12 mouse cellular contexts compared by ENCODE assay signal in the genomic region with DNA sequence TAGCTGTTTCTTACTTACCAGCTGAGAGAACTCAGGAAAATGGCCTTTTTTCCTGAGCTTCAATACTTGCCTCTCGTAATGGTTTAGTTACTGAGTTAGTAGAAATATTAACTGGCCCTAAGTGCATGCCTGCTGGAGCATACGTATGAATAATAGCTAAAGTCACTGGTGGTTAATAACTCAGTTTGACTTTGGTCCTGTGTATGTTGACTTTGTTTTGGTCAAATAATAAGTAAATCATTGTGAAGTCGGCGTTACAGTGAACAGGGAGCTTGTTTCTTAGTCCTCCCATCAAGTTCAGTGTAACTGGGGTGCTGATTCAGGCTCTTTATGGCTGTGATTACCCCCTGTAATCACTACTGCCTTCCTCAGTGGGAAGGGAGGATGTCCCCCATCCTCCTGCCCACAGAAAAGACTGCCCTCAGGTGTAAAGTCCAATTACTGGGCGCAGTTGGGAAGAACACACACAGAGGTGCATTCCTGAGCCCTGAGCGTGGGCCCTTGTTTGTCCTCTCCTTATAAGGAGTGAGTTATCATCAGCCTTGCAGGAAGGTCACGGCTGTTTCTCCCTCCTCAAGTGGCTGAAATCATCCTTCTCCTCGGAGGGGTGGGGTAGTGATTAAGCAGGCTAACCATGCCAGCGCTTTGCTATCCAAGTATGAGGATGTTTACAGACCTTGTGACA. TPM values are rescaled to one million over a fixed set of nuclear protein-coding genes. Genes with fewer than 3 reads are reported as not detected.
DNase-seq lines count a peak whose midpoint lies in the region; ATAC-seq lines count a peak whose summit lies in the region.
"Had no signal": no experiment of that assay in that cellular context is flagged by ENCODE, and none has a peak within 500 bp of the region (broad histone marks: within the 10 kb centered on the region; RNA-seq: fewer than 3 reads in every experiment).

No protein-coding gene starts in this region.

- no peaks in the 10 kb centered on the region for H3K9me3 ChIP-seq in embryonic facial prominence, embryonic 10.5 days
- H3K9me3 ChIP-seq: hindbrain, embryonic 13.5 days had no signal

- H3K4me1 ChIP-seq in embryonic facial prominence, embryonic 10.5 days, result peaks cover 29% of the 10 kb centered on the region

- no peaks in the 10 kb centered on the region for H3K36me3 ChIP-seq in embryonic facial prominence, embryonic 10.5 days (replicated peaks)
- H3K36me3 ChIP-seq: hindbrain, embryonic 13.5 days had no signal

- no peak overlapping the region for H3K4me3 ChIP-seq in embryonic facial prominence, embryonic 10.5 days
- H3K4me3 ChIP-seq: hindbrain, embryonic 13.5 days had no signal

- DNase-seq in heart, adult 11 months, result peak; percentile 94
- DNase-seq in heart, adult 8-10 months (ENCODE audit: low spot score), result no peak
- peak; percentile 36 for DNase-seq in embryonic facial prominence, embryonic 10.5 days (ENCODE audit: low spot score)
- DNase-seq in kidney, adult 8-10 months, result peak; percentile 69 to 78
- peak; percentile 64 for DNase-seq in lung, postnatal 36 days
- DNase-seq in c-Kit-positive CD71-positive TER-119-positive erythroid progenitor cells, embryonic 14.5 days (ENCODE audit: low spot score), result no peak
- DNase-seq in T-cell, adult 2 months (ENCODE audit: low spot score), result no peak
- DNase-seq: cerebellum, postnatal 10 days; midbrain, embryonic 14.5 days had no signal

- no peak for ATAC-seq in erythroblast, adult 5-6 weeks (replicated peaks; ENCODE audit: low FRiP score, poor library complexity, severe bottlenecking)

- no peaks in the 10 kb centered on the region for H3K27me3 ChIP-seq in embryonic facial prominence, embryonic 10.5 days (replicated peaks; ENCODE audit: low read depth, poor library complexity, severe bottlenecking)
- H3K27me3 ChIP-seq: CH12.LX; hindbrain, embryonic 13.5 days had no signal

- WGBS in embryonic facial prominence, embryonic 10.5 days, result 53% methylated on average over 9 of the region's 9 CpGs

- H3K27ac ChIP-seq in embryonic facial prominence, embryonic 10.5 days (replicated peaks), result peak overlapping the region; percentile 51
- H3K27ac ChIP-seq: hindbrain, embryonic 13.5 days had no signal

RNA-seq across cellular contexts. Expression of a gene that starts 24.1 kb away (rescaled TPM):
- not detected for total RNA-seq in heart, adult 8-10 months (2022)
- polyA plus RNA-seq in embryonic facial prominence, embryonic 10.5 days (2016; fragmentation: Nextera tagmentation; extraction: Ambion mirVana), result not detected in 2 replicates
- total RNA-seq in erythroblast, adult 5-6 weeks (2015; ENCODE audit: low replicate concordance), result not detected in 2 replicates
- total RNA-seq in erythroblast, adult 5-6 weeks (2017; ENCODE audit: low replicate concordance), result not detected in 2 replicates
- total RNA-seq: CH12.LX had no signal
- polyA plus RNA-seq: hindbrain, embryonic 13.5 days; midbrain, embryonic 14.5 days had no signal

Comparison
In these comparisons a context has a peak if more than half of its experiments do, and no peak if none do; other contexts are left out.
1. DNase-seq: peak in heart, adult 11 months (single experiment), embryonic facial prominence, embryonic 10.5 days (single experiment), kidney, adult 8-10 months (2 of 2) and lung, postnatal 36 days (single experiment); none in heart, adult 8-10 months (single experiment), c-Kit-positive CD71-positive TER-119-positive erythroid progenitor cells, embryonic 14.5 days (single experiment) and T-cell, adult 2 months (single experiment).